Mouse (Mus musculus) E14TG2a.4 (cell line): ENCODE data around the gene Rapgef4.

ENCODE experiments used
- H3K27me3 ChIP-seq: 2 replicates; pipeline ENCODE4 v1.6.1; 2014; ENCODE audit warnings: low read length, control low read depth; ENCODE audit not compliant: insufficient read depth
- H3K36me3 ChIP-seq: 2 replicates; pipeline ENCODE4 v1.6.1; 2014; ENCODE audit warnings: low read length, control low read depth; ENCODE audit not compliant: insufficient read depth
- H3K4me1 ChIP-seq: replicated peaks from 2 replicates; pipeline ENCODE4 v1.6.1; 2014; ENCODE audit warnings: low read depth, low read length, control low read depth
- H3K4me3 ChIP-seq: replicated peaks from 2 replicates; pipeline ENCODE4 v1.5.1; 2014; ENCODE audit warnings: mild to moderate bottlenecking, low read length
- H3K9me3 ChIP-seq: 2 replicates; pipeline ENCODE4 v1.6.1; 2014; ENCODE audit warnings: low read length, control low read depth
- CTCF ChIP-seq: conservative IDR thresholded peaks from 2 replicates; pipeline ENCODE4 v1.5.1; 2014; ENCODE audit warnings: low read length
- NANOG ChIP-seq: IDR thresholded peaks from 2 replicates; pipeline ENCODE4 v1.6.1; 2014; ENCODE audit warnings: borderline replicate concordance, low read length, mixed read lengths
- POU5F1 ChIP-seq: IDR thresholded peaks from 2 replicates; pipeline ENCODE4 v1.6.1; 2014; ENCODE audit warnings: low read length, borderline replicate concordance

Gene Rapgef4

DNA sequence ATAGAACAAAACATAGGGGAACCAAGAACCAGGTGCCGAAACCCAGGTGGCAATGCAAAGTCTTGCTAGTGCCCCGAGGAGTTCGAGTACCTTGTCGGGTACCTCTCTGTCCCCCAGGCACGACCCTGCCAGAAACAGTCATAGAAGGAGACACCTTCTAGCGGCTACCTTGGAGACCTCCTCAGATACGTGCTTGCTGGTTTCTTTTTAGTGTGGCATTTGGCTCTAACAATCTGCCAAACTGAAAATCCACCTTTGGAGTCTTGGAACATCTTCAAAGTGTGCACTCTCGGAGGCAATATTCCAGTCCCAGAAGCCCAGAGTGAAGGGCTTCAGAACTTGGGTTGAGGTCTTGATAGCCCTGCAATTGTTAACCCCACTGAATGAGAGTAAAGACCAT is 34.3 kb downstream of the Rapgef4 start:
- peaks cover 29% of the 10 kb centered on the region for H3K4me1 ChIP-seq

DNA sequence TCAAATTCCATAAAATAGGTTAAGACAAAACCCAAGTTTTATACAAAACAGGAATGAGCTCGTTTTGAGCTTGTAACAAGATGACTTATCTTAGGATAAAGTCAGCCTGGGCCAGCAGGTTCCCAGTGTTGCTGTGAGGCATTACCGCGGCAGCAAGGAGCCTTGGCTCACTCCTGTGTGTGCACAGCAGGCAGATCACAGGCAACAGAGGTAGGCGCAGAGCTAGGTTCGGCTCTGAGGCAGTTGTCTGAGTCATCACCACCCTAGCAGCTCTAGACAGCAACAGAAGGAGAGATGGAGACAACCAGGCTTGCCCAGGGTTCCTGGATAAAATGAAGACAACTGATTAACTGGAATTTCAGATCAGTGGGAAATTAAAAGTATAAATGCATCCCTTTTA is 35.0 kb downstream of the Rapgef4 start:
- Histone ChIP-seq H3K4me1 (peaks cover 36% of the 10 kb centered on the region), H3K36me3 (no peaks in the 10 kb centered on the region), H3K27me3 (0 out of 2 replicates have a peak, but pooled peaks cover 4% of the 10 kb centered on the region), H3K9me3 (no peaks in the 10 kb centered on the region), H3K4me3 (no peak overlapping the region)
- no peak for TF ChIP-seq POU5F1
- TF ChIP-seq NANOG = no peak
- no peak for TF ChIP-seq CTCF

More for the DNA sequence above, 34.3 kb downstream of the Rapgef4 start:
- Histone ChIP-seq H3K27me3 (no peaks in the 10 kb centered on the region), H3K36me3 (no peaks in the 10 kb centered on the region), H3K9me3 (no peaks in the 10 kb centered on the region), H3K4me3 (no peak overlapping the region)
- no peak for TF ChIP-seq CTCF
- no peak for TF ChIP-seq POU5F1
- no peak for TF ChIP-seq NANOG

GRCm38 (mm10) chr2:72017168-72017567 is 36.1 kb downstream of the Rapgef4 start:
- Histone ChIP-seq H3K4me1 (peaks cover 47% of the 10 kb centered on the region), H3K9me3 (no peaks in the 10 kb centered on the region), H3K4me3 (no peak overlapping the region), H3K27me3 (0 out of 2 replicates have a peak, but pooled peaks cover 4% of the 10 kb centered on the region), H3K36me3 (no peaks in the 10 kb centered on the region)
- TF ChIP-seq CTCF (no peak), POU5F1 (no peak), NANOG (no peak)

- Histone ChIP-seq H3K27me3 (0 out of 2 replicates have a peak, but pooled peaks cover 4% of the 10 kb centered on the region), H3K4me1 (peaks cover 53% of the 10 kb centered on the region), H3K4me3 (no peak overlapping the region), H3K36me3 (no peaks in the 10 kb centered on the region), H3K9me3 (peaks cover under 1% of the 10 kb centered on the region; the same call in 1 of the 2 replicates)
- TF ChIP-seq POU5F1 (0 out of 2 replicates have a peak, but pooled peaks have one; percentile 31), NANOG (no peak)
Observed at GRCm38 (mm10) chr2:72018736-72019135, 37.7 kb downstream of the Rapgef4 start.

DNA sequence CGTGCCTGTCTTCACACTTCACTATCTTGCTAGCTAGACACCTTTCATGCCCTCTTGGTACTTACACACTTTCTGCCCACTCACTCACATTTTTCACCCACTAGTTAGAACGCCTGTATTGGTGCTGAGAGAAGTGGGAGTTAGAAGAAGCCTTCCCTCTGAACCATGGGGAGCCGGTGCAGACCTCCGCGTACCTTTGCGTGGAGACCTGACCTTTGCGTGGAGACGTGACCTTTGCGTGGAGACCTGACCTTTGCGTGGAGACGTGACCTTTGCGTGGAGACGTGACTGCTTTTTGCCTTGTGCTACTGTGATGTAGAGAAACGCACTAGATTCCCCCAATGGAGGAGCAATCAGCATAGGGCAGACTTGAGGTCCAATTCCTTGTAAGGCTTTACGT is 39.7 kb downstream of the Rapgef4 start:
- H3K27me3 ChIP-seq = 0 out of 2 replicates have a peak, but pooled peaks cover 4% of the 10 kb centered on the region
- peaks cover 59% of the 10 kb centered on the region for H3K4me1 ChIP-seq
- no peaks in the 10 kb centered on the region for H3K36me3 ChIP-seq
- peaks cover 10% of the 10 kb centered on the region for H3K9me3 ChIP-seq
- TF ChIP-seq NANOG = no peak
- TF ChIP-seq POU5F1 = no peak
- TF ChIP-seq CTCF = no peak
- H3K4me3 ChIP-seq = 0 out of 2 replicates have a peak overlapping the region, but pooled peaks have one; percentile 14

DNA sequence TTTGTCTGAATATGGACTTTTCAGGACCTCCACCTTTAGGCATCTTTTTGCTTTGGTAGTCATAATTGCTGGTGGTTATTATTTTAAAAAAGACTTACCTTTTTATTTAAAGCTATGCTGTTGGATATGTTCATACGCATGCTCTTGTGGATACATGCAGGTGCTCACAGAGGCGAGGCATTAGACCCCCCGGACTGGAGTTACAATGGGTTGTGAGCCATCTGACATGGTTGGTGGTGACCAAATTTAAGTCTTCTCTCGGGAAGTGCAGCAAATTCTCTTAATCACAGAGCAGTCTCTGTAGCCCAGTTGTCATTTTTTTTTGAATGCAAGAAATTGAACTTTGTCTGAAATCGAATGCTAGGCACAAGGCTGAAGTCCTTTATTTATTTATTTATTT is 40.4 kb downstream of the Rapgef4 start:
- peaks cover 62% of the 10 kb centered on the region for H3K4me1 ChIP-seq
- 0 out of 2 replicates have a peak overlapping the region, but pooled peaks have one; percentile 14 for H3K4me3 ChIP-seq
- TF ChIP-seq CTCF (no peak), POU5F1 (no peak), NANOG (no peak)
- H3K9me3 ChIP-seq = peaks cover 10% of the 10 kb centered on the region
- no peaks in the 10 kb centered on the region for H3K36me3 ChIP-seq
- H3K27me3 ChIP-seq = 0 out of 2 replicates have a peak, but pooled peaks cover 4% of the 10 kb centered on the region

GRCm38 (mm10) chr2:72021845-72022244 is 40.8 kb downstream of the Rapgef4 start:
- no peak for TF ChIP-seq CTCF
- H3K4me3 ChIP-seq = no peak overlapping the region
- peaks cover 10% of the 10 kb centered on the region for H3K9me3 ChIP-seq
- H3K36me3 ChIP-seq = no peaks in the 10 kb centered on the region
- 0 out of 2 replicates have a peak, but pooled peaks cover 4% of the 10 kb centered on the region for H3K27me3 ChIP-seq
- peaks cover 64% of the 10 kb centered on the region for H3K4me1 ChIP-seq

GRCm38 (mm10) chr2:72023791-72024190 is 42.8 kb downstream of the Rapgef4 start:
- Histone ChIP-seq H3K4me1 (peaks cover 54% of the 10 kb centered on the region), H3K9me3 (peaks cover 10% of the 10 kb centered on the region), H3K4me3 (no peak overlapping the region), H3K27me3 (0 out of 2 replicates have a peak, but pooled peaks cover 4% of the 10 kb centered on the region), H3K36me3 (no peaks in the 10 kb centered on the region)
- TF ChIP-seq NANOG (no peak), POU5F1 (no peak), CTCF (no peak)

- H3K4me3 ChIP-seq = no peak overlapping the region
- peaks cover 36% of the 10 kb centered on the region for H3K4me1 ChIP-seq
- H3K36me3 ChIP-seq = no peaks in the 10 kb centered on the region
- H3K9me3 ChIP-seq = peaks cover 10% of the 10 kb centered on the region
- TF ChIP-seq NANOG (no peak), POU5F1 (no peak), CTCF (no peak)
- H3K27me3 ChIP-seq = 0 out of 2 replicates have a peak, but pooled peaks cover 3% of the 10 kb centered on the region
Observed at GRCm38 (mm10) chr2:72025660-72026059, 44.6 kb downstream of the Rapgef4 start.

GRCm38 (mm10) chr2:72026506-72026905 is 45.5 kb downstream of the Rapgef4 start:
- H3K4me1 ChIP-seq = peaks cover 27% of the 10 kb centered on the region
- H3K36me3 ChIP-seq = no peaks in the 10 kb centered on the region
- H3K27me3 ChIP-seq = no peaks in the 10 kb centered on the region
- peaks cover 10% of the 10 kb centered on the region for H3K9me3 ChIP-seq
- TF ChIP-seq POU5F1 = no peak
- no peak for TF ChIP-seq NANOG
- TF ChIP-seq CTCF = no peak
- H3K4me3 ChIP-seq = no peak overlapping the region
